Mouse (Mus musculus): ENCODE results near the gene Ripply2. TPM values are rescaled to one million over a fixed set of nuclear protein-coding genes. Genes with fewer than 3 reads are reported as not detected.

Gene Ripply2
- not detected for polyA plus RNA-seq (2017; shearing (Covaris generic))

GRCm38 (mm10) chr9:87015288-87015937 lies at the start of gene Ripply2:
TSS of gene Ripply2 (plus strand) at chr9:87015537.

DNA sequence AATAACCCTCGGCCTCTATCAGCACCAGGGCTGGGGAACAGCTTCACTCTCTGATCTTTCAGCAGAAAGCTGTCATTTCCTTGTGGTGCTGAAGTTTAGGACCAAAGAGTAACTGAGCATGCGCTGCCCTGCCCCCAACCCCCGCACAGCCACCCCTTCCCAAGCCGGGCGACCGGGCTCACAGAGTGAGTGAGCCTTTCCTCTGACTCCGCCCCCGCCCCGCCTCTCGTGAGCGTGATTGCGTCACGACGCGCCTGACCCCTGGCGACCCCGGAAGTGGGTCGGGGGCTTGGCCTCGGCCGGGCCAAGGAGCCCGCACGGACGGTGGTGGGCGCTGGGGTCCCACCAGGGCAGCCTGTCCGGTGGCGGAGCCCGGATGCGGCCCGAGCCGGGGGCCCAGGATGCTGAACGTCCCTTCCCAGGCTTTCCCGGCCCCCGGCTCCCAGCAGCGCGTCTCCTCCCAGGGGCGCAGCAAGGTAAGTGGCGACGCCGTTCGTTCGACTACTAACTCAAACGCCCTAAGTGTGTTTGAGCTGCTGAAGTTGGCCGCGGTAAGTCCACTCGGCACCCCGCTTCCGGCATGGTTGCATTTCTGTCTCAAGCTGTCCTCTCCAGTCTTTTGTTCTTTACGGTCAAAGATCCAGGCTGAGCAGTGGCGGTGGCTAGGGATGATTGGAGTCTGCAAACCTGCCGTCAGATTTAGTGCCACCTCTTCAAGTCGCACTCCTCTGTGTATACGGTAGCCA lies 6.6 kb downstream of the Ripply2 start, which contains the start of gene Cyb5r4:
Gene Cyb5r4 (plus strand): TSS at position 237 of the 746 bp plus-strand sequence.

Other genes starting within 250 kb of the Ripply2 start
- not detected for gene Snap91, start 134.9 kb upstream of the Ripply2 start, polyA plus RNA-seq (2017; shearing (Covaris generic))
- gene Cyb5r4, start 6.5 kb downstream of the Ripply2 start, polyA plus RNA-seq (2017; shearing (Covaris generic)), result 50.0 TPM
- gene Mrap2, start 128.8 kb downstream of the Ripply2 start, polyA plus RNA-seq (2017; shearing (Covaris generic)), result not detected
- gene Cep162, start 240.0 kb downstream of the Ripply2 start, polyA plus RNA-seq (2017; shearing (Covaris generic)), result 14.2 TPM

Data from activated CD4-positive, CD25-positive, alpha-beta regulatory T cell, adult 9 weeks (primary cell).